Mouse (Mus musculus): ENCODE measurements at regions not wholly inside any gene's neighbourhood (a gene's known extent, or its start where the extent isn't known, plus 50 kb on each side); places are given as distances from the start of the nearest gene placed in this dataset.

DNA sequence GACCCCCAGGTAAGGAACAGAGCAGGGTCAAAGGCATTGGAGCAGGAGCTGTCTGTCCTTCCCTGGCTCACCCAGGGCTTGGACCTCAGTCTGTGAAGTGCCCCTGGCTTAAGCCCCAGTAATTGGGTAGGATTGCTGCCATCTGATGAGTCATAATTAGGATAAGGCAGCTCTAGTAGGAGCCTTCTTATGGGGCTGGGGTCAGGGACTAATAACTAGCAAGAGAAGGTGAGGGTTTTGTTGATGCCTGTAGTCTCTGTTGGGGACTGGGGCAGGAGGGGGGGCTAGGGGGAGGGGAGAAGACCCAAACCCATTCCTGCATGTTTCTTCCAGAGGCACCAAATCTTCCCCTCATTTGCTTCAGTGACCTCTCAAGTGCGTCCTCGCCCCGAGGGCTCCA, 172.4 kb upstream of the Mki67 start:
- TF ChIP-seq CTCF (IDR thresholded peaks at IDR 0.05; ENCODE audit: borderline replicate concordance, insufficient read depth, low read length), result no peak
- no peak for TF ChIP-seq POLR2A (IDR thresholded peaks at IDR 0.05; ENCODE audit: low read depth, low read length)

Measured in embryonic fibroblast, embryonic 13.5 days (primary cell).